Mouse (Mus musculus): ENCODE results near the gene Axin2.

Axin2 gene

DNA sequence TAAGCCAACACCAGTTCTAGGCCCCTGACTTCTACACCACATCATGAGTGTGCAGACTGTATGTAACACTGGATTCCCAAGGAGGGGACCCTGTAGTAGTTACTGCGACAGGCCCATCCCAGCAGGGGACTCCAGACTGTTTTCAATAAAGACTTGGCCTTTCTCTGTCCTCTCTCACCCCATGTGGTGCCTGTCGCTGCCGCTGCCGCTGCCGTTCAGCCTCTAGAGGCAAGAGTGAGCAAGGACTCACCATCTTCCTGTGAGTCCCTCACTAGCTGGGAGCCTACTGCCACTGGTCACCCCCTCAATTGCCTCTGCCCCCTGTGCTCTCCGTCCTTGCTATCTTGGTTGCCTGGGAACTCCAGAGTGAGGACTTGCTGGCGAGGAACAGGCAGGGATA, 8.6 kb downstream of the Axin2 start:
- no peak for DNase-seq (ENCODE audit: extremely low spot score, low read depth, low spot score)

GRCm38 (mm10) chr11:108929176-108929575, 9.0 kb downstream of the Axin2 start:
- no peak for DNase-seq (ENCODE audit: extremely low spot score, low read depth, low spot score)

GRCm38 (mm10) chr11:108929700-108930099, 9.6 kb downstream of the Axin2 start:
- no peak for DNase-seq (ENCODE audit: extremely low spot score, low read depth, low spot score)

DNA sequence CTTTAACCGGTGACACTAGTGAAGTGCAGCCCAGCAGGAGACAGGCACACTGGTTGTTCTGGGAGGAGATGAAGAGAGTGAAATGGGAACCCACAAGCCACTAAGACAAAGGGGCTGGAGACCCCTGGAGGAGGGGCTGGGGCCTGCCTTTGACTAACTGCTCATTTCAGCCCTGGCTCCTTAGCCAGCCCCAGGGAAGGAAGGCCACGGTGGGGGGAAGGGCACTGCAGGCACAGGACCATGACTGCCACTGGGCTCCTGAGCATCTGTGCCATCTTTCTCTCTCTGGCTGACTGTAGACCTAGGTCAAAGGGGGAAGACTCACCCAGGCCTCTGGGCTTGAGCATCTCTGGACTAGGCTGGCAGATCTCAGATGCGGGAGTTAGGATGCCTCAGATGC, 10.5 kb downstream of the Axin2 start:
- no peak for DNase-seq (ENCODE audit: extremely low spot score, low read depth, low spot score)

- no peak for DNase-seq (ENCODE audit: extremely low spot score, low read depth, low spot score)
These were observed 13.7 kb downstream of the Axin2 start for GRCm38 (mm10) chr11:108933835-108934234.

- DNase-seq (ENCODE audit: extremely low spot score, low read depth, low spot score): no peak
These were observed 15.1 kb downstream of the Axin2 start for GRCm38 (mm10) chr11:108935128-108935868.

GRCm38 (mm10) chr11:108936016-108936792, 16.1 kb downstream of the Axin2 start:
- no peak for DNase-seq (ENCODE audit: extremely low spot score, low read depth, low spot score)

DNA sequence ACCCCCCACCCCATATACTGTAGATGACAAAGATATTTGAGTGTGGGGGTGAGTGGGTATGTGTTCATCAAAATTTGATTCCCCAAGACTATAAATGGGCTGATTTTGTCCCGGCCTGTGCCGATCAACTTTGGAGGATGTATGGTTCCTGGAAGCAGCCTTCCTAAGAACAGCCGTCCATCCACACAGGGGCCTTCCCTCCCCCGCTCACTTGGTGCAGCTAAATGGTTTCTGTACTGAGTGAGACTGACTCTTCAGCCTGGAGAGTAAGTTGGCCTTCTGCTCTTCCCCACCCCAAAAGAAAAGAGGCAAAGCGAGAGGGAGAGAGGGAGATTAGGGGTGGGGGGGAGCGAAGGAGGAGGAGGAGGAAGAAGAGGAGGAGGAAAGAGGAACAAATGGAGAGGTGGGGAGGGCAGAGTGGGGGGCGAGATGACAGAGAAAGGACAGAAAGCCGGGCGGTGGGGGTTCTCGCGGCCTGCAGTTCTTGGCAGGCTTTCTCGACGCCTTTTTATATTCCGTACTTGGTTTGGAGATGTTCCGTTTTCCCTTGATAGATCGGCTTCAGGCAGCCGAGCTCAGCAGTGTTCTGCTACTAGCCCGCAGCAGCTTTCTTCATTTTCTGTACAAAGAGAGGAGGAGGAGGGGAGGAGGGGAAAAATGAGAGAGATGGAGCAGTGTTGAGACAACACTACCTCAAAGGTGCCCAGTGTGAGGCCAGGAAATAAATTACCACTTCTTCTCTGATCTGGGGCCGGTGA, 20.7 kb downstream of the Axin2 start:
- DNase-seq (ENCODE audit: extremely low spot score, low read depth, low spot score): no peak

- no peak for DNase-seq (ENCODE audit: extremely low spot score, low read depth, low spot score)
These were observed 21.7 kb downstream of the Axin2 start for GRCm38 (mm10) chr11:108941836-108942235.

DNA sequence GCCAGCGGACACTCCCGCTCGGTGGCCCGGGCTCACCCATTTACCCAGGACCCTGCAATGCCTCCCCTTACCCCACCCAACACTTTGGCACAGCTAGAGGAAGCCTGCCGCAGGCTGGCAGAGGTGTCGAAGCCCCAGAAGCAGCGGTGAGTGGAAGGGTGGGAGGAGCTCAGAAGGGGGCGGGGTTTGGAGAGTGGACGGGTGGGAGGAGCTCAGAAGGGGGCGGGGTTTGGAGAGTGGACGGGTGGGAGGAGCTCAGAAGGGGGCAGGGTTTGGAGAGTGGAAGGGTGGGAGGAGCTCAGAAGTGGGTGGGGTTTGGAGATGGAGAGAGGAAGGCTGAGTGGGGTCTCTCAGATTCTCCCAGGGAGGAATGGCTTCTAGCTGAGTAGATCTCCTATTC, 23.6 kb downstream of the Axin2 start:
- no peak for DNase-seq (ENCODE audit: extremely low spot score, low read depth, low spot score)

- no peak for DNase-seq (ENCODE audit: extremely low spot score, low read depth, low spot score)
These were observed 25.5 kb downstream of the Axin2 start for GRCm38 (mm10) chr11:108945666-108946065.

DNA sequence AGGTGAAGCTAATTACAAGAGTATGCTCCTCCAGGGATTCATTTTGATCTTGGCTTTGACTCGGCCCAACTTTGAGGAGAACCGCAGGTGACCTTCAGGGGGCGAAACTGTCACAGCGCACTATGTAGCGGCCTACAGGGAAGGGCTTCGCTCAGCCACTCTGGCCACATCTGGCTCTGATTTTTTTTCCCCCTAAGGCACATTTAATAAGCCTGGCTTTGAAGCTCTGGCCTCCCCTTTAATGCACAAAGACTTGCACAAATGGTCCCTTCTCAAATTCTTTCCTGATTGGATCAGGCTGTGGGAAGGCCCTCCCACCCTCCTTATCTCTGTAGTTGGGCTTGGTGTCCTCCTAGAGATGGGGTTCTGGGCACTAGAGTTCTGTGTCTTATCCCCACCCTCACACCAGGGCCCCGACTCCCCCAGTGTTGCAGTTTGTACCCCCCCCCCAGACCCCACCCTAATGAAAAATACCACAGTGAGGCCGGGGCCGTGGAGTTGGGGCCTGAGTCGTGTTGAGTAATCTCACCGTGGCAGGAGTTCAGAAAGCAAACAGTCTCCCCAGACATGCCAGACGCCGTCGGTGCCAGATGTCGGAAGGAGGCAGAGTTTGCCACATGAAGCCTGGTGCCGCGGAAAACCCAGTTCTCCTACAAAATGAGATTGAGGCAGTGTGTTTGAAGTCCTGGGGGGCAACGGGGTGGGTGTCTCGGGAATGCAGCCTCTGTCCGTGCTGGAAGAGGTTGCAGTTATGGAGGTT, 27.5 kb downstream of the Axin2 start:
- peak; percentile 91 for DNase-seq (ENCODE audit: extremely low spot score, low read depth, low spot score)

- no peak for DNase-seq (ENCODE audit: extremely low spot score, low read depth, low spot score)
These were observed 28.4 kb downstream of the Axin2 start for GRCm38 (mm10) chr11:108948501-108948900.

- DNase-seq (ENCODE audit: extremely low spot score, low read depth, low spot score): no peak
These were observed 28.8 kb downstream of the Axin2 start for GRCm38 (mm10) chr11:108948931-108949330.

DNA sequence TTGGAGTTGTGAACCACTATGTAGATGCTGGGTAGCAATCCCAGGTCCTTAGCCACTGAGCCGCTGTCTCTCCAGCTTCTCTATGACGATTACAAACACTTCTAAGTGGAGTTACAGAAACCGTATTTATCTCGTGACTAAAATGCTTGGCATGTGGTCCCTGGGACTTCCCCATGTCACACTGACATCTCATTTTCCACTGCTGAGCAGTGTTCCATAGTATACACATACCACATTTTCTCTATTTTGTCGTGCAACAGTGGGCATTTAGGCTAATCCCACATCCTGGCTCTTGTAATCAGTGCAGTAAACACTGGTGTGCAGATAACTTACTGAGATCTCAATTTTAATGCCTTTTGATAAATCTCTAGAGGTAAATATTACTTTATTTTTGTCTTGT, 32.2 kb downstream of the Axin2 start:
- DNase-seq (ENCODE audit: extremely low spot score, low read depth, low spot score): no peak

GRCm38 (mm10) chr11:108955943-108956342, 35.8 kb downstream of the Axin2 start:
- DNase-seq (ENCODE audit: extremely low spot score, low read depth, low spot score): no peak

DNA sequence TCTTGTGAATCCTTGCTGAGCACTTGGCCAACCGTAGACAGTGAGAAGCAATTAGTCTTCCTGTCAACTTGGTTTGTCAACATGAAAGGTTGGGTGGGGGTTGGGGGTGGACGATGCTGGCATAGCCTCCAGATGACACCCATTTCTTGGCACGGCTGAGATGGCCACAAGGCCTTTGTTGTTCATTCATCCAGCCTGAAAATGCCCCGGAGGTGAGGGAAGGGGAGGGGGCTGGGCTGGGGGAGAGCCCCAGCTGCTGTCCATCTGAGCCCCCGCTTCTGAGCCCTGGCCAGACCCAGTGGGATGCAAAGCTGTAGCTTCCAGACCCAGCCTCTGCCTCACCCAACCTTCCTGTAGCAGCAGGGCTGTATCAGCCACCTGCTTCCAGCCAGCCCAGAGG, 38.2 kb downstream of the Axin2 start:
- DNase-seq (ENCODE audit: extremely low spot score, low read depth, low spot score): no peak

GRCm38 (mm10) chr11:108959196-108959595, 39.0 kb downstream of the Axin2 start:
- DNase-seq (ENCODE audit: extremely low spot score, low read depth, low spot score): no peak

DNA sequence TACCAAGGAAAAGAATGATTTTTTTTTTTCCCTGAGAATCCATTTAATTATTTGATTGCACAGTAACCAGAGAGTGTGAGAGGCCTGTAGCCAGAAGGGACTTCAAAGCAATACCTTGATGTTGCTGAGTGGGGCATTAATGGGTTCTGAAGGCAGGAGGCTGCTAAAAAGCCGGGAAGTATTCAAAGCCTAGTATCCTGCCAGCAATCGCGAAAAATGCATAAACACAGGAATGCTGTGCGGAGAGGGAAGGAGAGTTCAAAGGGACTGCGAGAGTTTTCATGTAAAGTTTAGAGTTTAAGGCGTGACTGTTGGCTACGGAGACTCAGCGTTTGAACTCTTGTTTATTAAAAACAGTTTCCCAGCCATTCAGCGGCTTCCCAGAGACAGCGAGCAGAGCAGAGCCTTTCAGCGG, 41.5 kb downstream of the Axin2 start:
- DNase-seq (ENCODE audit: extremely low spot score, low read depth, low spot score): peak; percentile 54

- no peak for DNase-seq (ENCODE audit: extremely low spot score, low read depth, low spot score)
These were observed 43.5 kb downstream of the Axin2 start for GRCm38 (mm10) chr11:108963476-108964232.

Data from hindlimb bud, embryonic 11.5 days (tissue).